Mouse (Mus musculus) heart, postnatal 0 days (tissue): Measurements from ENCODE around the gene Pltp. TPM values are rescaled to one million over a fixed set of nuclear protein-coding genes. Genes with fewer than 3 reads are reported as not detected.
"Not testable (repeated sequence)": the region's sequence is repeated elsewhere in the genome, so short reads cannot be mapped to it uniquely, and the experiment has no call there.

Source experiments
- ATAC-seq: fragments of 200-750 bp; cut with Nextera tagmentation; 2 replicates; pipeline ENCODE4 v1.8.0; 2017; ENCODE audit warnings: low read depth, moderate number of reproducible peaks, moderate library complexity; ENCODE audit not compliant: insufficient read depth
- DNase-seq: peaks from one replicate; pipeline ENCODE4 v3.0.0-alpha.2; 2016; ENCODE audit warnings: low spot score
- H3K27ac ChIP-seq: fragments of 300-500 bp; sonication (generic); 2 replicates; pipeline ENCODE4 v1.5.1; 2014; ENCODE audit warnings: low read depth, mild to moderate bottlenecking
- H3K27me3 ChIP-seq: fragments of 300-500 bp; sonication (generic); 2 replicates; pipeline ENCODE4 v1.6.1; 2014; ENCODE audit warnings: low read length, mixed read lengths; ENCODE audit not compliant: control insufficient read depth, insufficient read depth
- H3K36me3 ChIP-seq: fragments of 300-500 bp; sonication (generic); replicated peaks from 2 replicates; pipeline ENCODE4 v1.6.1; 2014; ENCODE audit warnings: low read length, mixed read lengths; ENCODE audit not compliant: control insufficient read depth, insufficient read depth
- H3K4me1 ChIP-seq: fragments of 300-500 bp; sonication (generic); 2 replicates; pipeline ENCODE4 v1.6.1; 2014; ENCODE audit warnings: antibody characterized with exemption; ENCODE audit not compliant: control insufficient read depth, insufficient read depth
- H3K4me2 ChIP-seq: fragments of 300-500 bp; sonication (generic); 2 replicates; pipeline ENCODE4 v1.6.1; 2014; ENCODE audit warnings: low read depth, mild to moderate bottlenecking, low read length, moderate library complexity
- H3K4me3 ChIP-seq: fragments of 300-500 bp; sonication (generic); 2 replicates; pipeline ENCODE4 v1.5.1; 2014; ENCODE audit warnings: low read depth, low read length
- H3K9ac ChIP-seq: fragments of 300-500 bp; sonication (generic); replicated peaks from 2 replicates; pipeline ENCODE4 v1.6.1; 2014; ENCODE audit warnings: low read depth, low read length, mixed read lengths
- H3K9me3 ChIP-seq: fragments of 300-500 bp; sonication (generic); replicated peaks from 2 replicates; pipeline ENCODE4 v1.6.1; 2016; ENCODE audit warnings: low read length; ENCODE audit not compliant: control insufficient read depth
- CTCF ChIP-seq: IDR thresholded peaks from 2 replicates; pipeline ENCODE4 v1.5.1; 2016; ENCODE audit warnings: antibody characterized with exemption, control low read depth, low read depth
- EP300 ChIP-seq: IDR thresholded peaks from 2 replicates; pipeline ENCODE4 v1.6.1; 2016; ENCODE audit warnings: antibody characterized with exemption, low read depth
- WGBS: fragments of 180-500 bp; shearing (Covaris S2); extraction: QIAGEN DNeasy Blood & Tissue Kit; methylation state at CpG from one replicate; pipeline ENCODE4 v1.1.7; 2014; 5-methylcytosine and 5-hydroxymethylcytosine counted together
- polyA plus RNA-seq: library from polyadenylated mRNA; unstranded; fragments of >200 nt; fragmentation: Nextera tagmentation; extraction: Ambion mirVana; gene quantifications from 2 replicates; pipeline ENCODE4 v1.2.1, GENCODE M21; 2015
- total RNA-seq: library from RNA; depleted of rRNA; stranded (reverse); fragments of >200 nt; gene quantifications from 2 replicates; pipeline ENCODE4 v1.2.3, GENCODE M21; 2014; ENCODE audit warnings: low replicate concordance

Gene Pltp
- total and polyA plus RNA-seq, 2 experiments from 2014 or later, result 7.7 to 8.6 TPM

GRCm38 (mm10) chr2:164856309-164857100 is 1.0 kb downstream of the Pltp start:
- no peak for TF ChIP-seq CTCF
- TF ChIP-seq EP300, result no peak
- Histone ChIP-seq H3K4me3 (peak overlapping the region; percentile 55), H3K4me2 (peak overlapping the region; percentile 96), H3K27me3 (peaks cover 47% of the 10 kb centered on the region; the same call in 1 of the 2 replicates), H3K9me3 (no peaks in the 10 kb centered on the region), H3K27ac (no peak overlapping the region), H3K4me1 (peaks cover 18% of the 10 kb centered on the region; the same call in 1 of the 2 replicates), H3K36me3 (no peaks in the 10 kb centered on the region), H3K9ac (peak overlapping the region; percentile 41; the same call in 1 of the 2 replicates)
- ATAC-seq (peak; percentile 34), DNase-seq (no peak)
- 2% methylated on average over 42 of the region's 42 CpGs for WGBS

- H3K9ac ChIP-seq, H3K4me3 ChIP-seq, H3K4me2 ChIP-seq, DNase-seq, H3K27ac ChIP-seq, H3K36me3 ChIP-seq, H3K9me3 ChIP-seq, ATAC-seq: not testable (repeated sequence)
- WGBS, result 89% methylated on average over 5 of the region's 5 CpGs
- Histone ChIP-seq H3K4me1 (peaks cover 14% of the 10 kb centered on the region; the same call in 1 of the 2 replicates), H3K27me3 (peaks cover 47% of the 10 kb centered on the region; the same call in 1 of the 2 replicates)
These were observed 1.9 kb downstream of the Pltp start for GRCm38 (mm10) chr2:164855572-164855971.

DNA sequence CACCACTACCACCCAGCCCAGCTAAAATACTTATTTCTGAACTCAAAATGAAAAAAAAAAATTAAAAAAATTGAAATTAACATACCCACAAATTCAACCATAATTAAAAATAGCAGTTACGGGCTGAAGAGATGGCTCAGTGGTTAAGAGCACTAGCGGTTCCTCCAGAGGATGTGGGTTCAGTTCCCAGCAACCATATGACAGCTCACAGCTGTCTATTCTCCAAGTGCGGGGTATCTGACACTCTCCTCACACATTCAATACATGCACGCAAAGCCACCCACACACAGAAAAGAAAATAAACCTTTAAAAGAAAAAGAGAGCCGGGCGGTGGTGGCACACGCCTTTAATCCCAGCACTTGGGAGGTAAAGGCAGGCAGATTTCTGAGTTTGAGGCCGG is 7.5 kb downstream of the Pltp start:
- no peak for TF ChIP-seq CTCF
- no peak for TF ChIP-seq EP300
- 77% methylated on average over 8 of the region's 8 CpGs for WGBS
- ATAC-seq (no peak), DNase-seq (no peak)
- H3K36me3 ChIP-seq, result no peaks in the 10 kb centered on the region
- H3K27me3 ChIP-seq, result 0 out of 2 replicates have a peak, but pooled peaks cover 10% of the 10 kb centered on the region
- H3K4me1 ChIP-seq, result no peaks in the 10 kb centered on the region
- no peak overlapping the region for H3K27ac ChIP-seq
- H3K4me3 ChIP-seq, result no peak overlapping the region
- no peak overlapping the region for H3K9ac ChIP-seq
- H3K9me3 ChIP-seq, result no peaks in the 10 kb centered on the region; the same call in 1 of the 2 replicates
- H3K4me2 ChIP-seq, result no peak overlapping the region

GRCm38 (mm10) chr2:164845782-164846181 is 11.7 kb downstream of the Pltp start:
- Histone ChIP-seq H3K9ac (no peak overlapping the region), H3K4me2 (no peak overlapping the region), H3K27me3 (no peaks in the 10 kb centered on the region), H3K9me3 (no peaks in the 10 kb centered on the region; the same call in 1 of the 2 replicates), H3K4me1 (no peaks in the 10 kb centered on the region), H3K27ac (no peak overlapping the region), H3K4me3 (no peak overlapping the region), H3K36me3 (no peaks in the 10 kb centered on the region)
- DNase-seq (no peak), ATAC-seq (no peak)
- TF ChIP-seq EP300, result no peak
- TF ChIP-seq CTCF, result peak; percentile 35
- WGBS, result 51% methylated on average over 3 of the region's 3 CpGs

- TF ChIP-seq EP300, result no peak
- no peak for TF ChIP-seq CTCF
- H3K4me2 ChIP-seq, result no peak overlapping the region
- no peaks in the 10 kb centered on the region for H3K27me3 ChIP-seq
- DNase-seq, result no peak
- peaks cover 9% of the 10 kb centered on the region for H3K4me1 ChIP-seq
- WGBS, result 95% methylated on average over 4 of the region's 4 CpGs
- H3K36me3 ChIP-seq, result peaks cover 44% of the 10 kb centered on the region
- H3K27ac ChIP-seq, result no peak overlapping the region
- no peak for ATAC-seq
- H3K4me3 ChIP-seq, result no peak overlapping the region
- H3K9me3 ChIP-seq, result no peaks in the 10 kb centered on the region
- H3K9ac ChIP-seq, result no peak overlapping the region
These were observed 22.3 kb downstream of the Pltp start for GRCm38 (mm10) chr2:164835164-164835563.
